Mouse (Mus musculus): Measurements from ENCODE around the gene Atg4a-ps.

Gene Atg4a-ps

GRCm38 (mm10) chr3:103626481-103626880 lies 19.4 kb downstream of the Atg4a-ps start:
- no peak for DNase-seq (ENCODE audit: low spot score)

GRCm38 (mm10) chr3:103625169-103625568 lies 20.7 kb downstream of the Atg4a-ps start:
- DNase-seq (ENCODE audit: low spot score), result no peak

GRCm38 (mm10) chr3:103624591-103625051 lies 21.2 kb downstream of the Atg4a-ps start:
- DNase-seq (ENCODE audit: low spot score), result no peak

GRCm38 (mm10) chr3:103623893-103624470 lies 21.9 kb downstream of the Atg4a-ps start:
- no peak for DNase-seq (ENCODE audit: low spot score)

GRCm38 (mm10) chr3:103620101-103620500 lies 25.8 kb downstream of the Atg4a-ps start:
- no peak for DNase-seq (ENCODE audit: low spot score)

- no peak for DNase-seq (ENCODE audit: low spot score)
Observed at GRCm38 (mm10) chr3:103616981-103617380, 28.9 kb downstream of the Atg4a-ps start.

- no peak for DNase-seq (ENCODE audit: low spot score)
Observed at GRCm38 (mm10) chr3:103615621-103616020, 30.2 kb downstream of the Atg4a-ps start.

- no peak for DNase-seq (ENCODE audit: low spot score)
Observed at GRCm38 (mm10) chr3:103612636-103613355, 33.1 kb downstream of the Atg4a-ps start.

GRCm38 (mm10) chr3:103610231-103610630 lies 35.6 kb downstream of the Atg4a-ps start:
- no peak for DNase-seq (ENCODE audit: low spot score)

GRCm38 (mm10) chr3:103606660-103607595 lies 38.9 kb downstream of the Atg4a-ps start:
- no peak for DNase-seq (ENCODE audit: low spot score)

GRCm38 (mm10) chr3:103606045-103606597 lies 39.7 kb downstream of the Atg4a-ps start:
- DNase-seq (ENCODE audit: low spot score), result no peak

- DNase-seq (ENCODE audit: low spot score), result no peak
Observed at GRCm38 (mm10) chr3:103601561-103601960, 44.3 kb downstream of the Atg4a-ps start.

GRCm38 (mm10) chr3:103601011-103601410 lies 44.9 kb downstream of the Atg4a-ps start:
- DNase-seq (ENCODE audit: low spot score), result no peak

- DNase-seq (ENCODE audit: low spot score), result no peak
Observed at GRCm38 (mm10) chr3:103597586-103597985, 48.3 kb downstream of the Atg4a-ps start.

- no peak for DNase-seq (ENCODE audit: low spot score)
Observed at GRCm38 (mm10) chr3:103595271-103595810, 50.5 kb downstream of the Atg4a-ps start.

Data from T-cell, adult 2 months (primary cell).